Mouse (Mus musculus): ENCODE measurements around the gene Trappc2. TPM values are rescaled to one million over a fixed set of nuclear protein-coding genes. Genes with fewer than 3 reads are reported as not detected.

Trappc2 gene
- polyA plus RNA-seq (2012; rRNA removed) = 1.2 and 1.8 TPM in 2 replicates

DNA sequence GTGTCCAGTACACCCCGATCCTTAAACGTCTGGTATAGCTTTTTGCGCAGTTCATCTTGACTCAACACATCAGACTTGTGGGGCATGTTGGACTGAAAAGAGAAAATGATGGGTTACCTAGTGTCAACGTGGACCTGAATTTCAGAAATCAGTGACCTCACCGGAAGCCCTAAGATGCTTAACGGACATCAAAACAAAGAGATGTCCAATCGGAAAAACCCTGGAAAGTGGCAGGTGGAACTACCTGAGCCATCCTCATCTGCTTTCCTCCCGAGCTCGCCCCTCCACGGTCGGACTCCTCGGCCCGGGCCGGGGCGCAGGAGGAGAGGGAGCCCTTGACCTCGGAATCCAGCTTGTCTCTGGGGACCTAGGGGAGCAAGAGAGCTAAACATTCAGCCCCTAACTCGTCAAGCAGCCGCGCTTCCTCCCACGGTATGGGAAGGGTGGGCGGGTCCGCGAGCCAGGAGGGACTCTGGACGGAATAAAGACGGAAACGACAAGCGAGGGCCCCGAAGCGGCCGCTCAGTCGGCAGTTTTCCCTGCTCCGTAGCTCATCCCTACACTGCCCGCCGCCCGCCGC is at the start of gene Trappc2:
Gene Trappc2, plus strand, starts transcription at position 539 of the 580 bp plus-strand sequence.
- H3K27me3 ChIP-seq (ENCODE audit: control insufficient read depth, insufficient read depth, low read length) = no peaks in the 10 kb centered on the region
- TF ChIP-seq CTCF (IDR thresholded peaks at IDR 0.05; ENCODE audit: extremely low read depth, insufficient read depth, insufficient read length, insufficient replicate concordance) (no peak), POLR2A (IDR thresholded peaks at IDR 0.05; ENCODE audit: low read depth, low read length) (no peak)
- 22% methylated on average over 34 of the region's 36 CpGs for WGBS
- no peaks in the 10 kb centered on the region for H3K36me3 ChIP-seq (ENCODE audit: control insufficient read depth, insufficient read depth, low read length)
- H3K4me3 ChIP-seq (ENCODE audit: extremely low read depth, insufficient read depth, insufficient read length) = peak within 1 kb of the TSS; percentile 79
- H3K4me1 ChIP-seq (ENCODE audit: control insufficient read depth, insufficient read depth, insufficient read length) = no peaks in the 10 kb centered on the region; the same call in 1 of the 2 replicates
- peak within 1 kb of the TSS; percentile 87 for H3K27ac ChIP-seq (ENCODE audit: insufficient read depth, low read length)
- DNase-seq (ENCODE audit: low read depth in 1 of 2, low spot score in 2 of 2) = no peak

DNA sequence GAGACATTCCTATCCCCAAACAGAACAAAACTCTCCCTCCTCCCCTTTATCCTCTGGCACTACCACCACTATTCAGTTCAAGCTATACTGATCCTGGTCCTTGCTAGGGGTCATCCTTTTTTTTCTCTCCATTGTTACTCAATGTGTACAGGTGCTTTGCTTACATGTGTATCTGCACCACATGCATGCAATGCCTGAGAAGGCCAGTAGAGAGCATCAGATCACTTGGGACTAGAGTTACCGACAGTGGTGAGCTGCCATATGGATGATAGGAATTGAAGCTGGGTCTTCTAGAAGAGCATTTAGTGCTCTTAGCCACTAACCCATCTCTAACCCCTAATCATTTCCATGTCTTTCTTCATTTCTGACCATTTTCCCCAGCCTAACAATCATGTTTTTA is 46.6 kb upstream of the Trappc2 start:
- H3K36me3 ChIP-seq (ENCODE audit: control insufficient read depth, insufficient read depth, low read length) = no peaks in the 10 kb centered on the region; the same call in 1 of the 2 replicates
- no peak for TF ChIP-seq POLR2A (IDR thresholded peaks at IDR 0.05; ENCODE audit: low read depth, low read length)
- TF ChIP-seq CTCF (IDR thresholded peaks at IDR 0.05; ENCODE audit: extremely low read depth, insufficient read depth, insufficient read length, insufficient replicate concordance) = no peak
- DNase-seq (ENCODE audit: low read depth in 1 of 2, low spot score in 2 of 2) = no peak
- 93% methylated on average over 1 of the region's 1 CpGs for WGBS
- H3K27ac ChIP-seq (ENCODE audit: insufficient read depth, low read length) = no peak overlapping the region
- H3K27me3 ChIP-seq (ENCODE audit: control insufficient read depth, insufficient read depth, low read length) = no peaks in the 10 kb centered on the region
- no peak overlapping the region for H3K4me3 ChIP-seq (ENCODE audit: extremely low read depth, insufficient read depth, insufficient read length)
- H3K4me1 ChIP-seq (ENCODE audit: control insufficient read depth, insufficient read depth, insufficient read length) = no peaks in the 10 kb centered on the region

DNA sequence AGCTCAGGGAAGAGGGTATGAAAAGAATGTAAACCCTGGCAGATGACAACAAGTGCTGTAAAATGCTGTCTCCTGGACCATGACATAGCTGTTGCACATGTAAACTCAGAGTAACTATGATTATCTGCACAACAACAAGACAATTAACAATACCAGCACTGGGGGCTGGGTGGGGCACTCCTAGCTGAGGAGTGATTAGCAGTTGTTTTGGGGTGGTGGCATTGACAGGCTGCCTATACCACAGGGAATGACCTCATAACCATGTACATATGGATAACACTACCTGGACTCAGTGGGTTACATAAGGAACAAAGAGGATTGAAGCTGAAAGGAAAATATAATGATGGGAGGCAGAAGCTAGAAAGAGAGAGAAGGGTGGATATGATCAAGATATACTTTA is 32.5 kb upstream of the Trappc2 start:
- no peak overlapping the region for H3K4me3 ChIP-seq (ENCODE audit: extremely low read depth, insufficient read depth, insufficient read length)
- DNase-seq (ENCODE audit: low read depth in 1 of 2, low spot score in 2 of 2) = no peak
- no peak overlapping the region for H3K27ac ChIP-seq (ENCODE audit: insufficient read depth, low read length)
- TF ChIP-seq POLR2A (IDR thresholded peaks at IDR 0.05; ENCODE audit: low read depth, low read length) (no peak), CTCF (IDR thresholded peaks at IDR 0.05; ENCODE audit: extremely low read depth, insufficient read depth, insufficient read length, insufficient replicate concordance) (no peak)
- no peaks in the 10 kb centered on the region for H3K27me3 ChIP-seq (ENCODE audit: control insufficient read depth, insufficient read depth, low read length)
- H3K4me1 ChIP-seq (ENCODE audit: control insufficient read depth, insufficient read depth, insufficient read length) = no peaks in the 10 kb centered on the region
- peaks cover 5% of the 10 kb centered on the region for H3K36me3 ChIP-seq (ENCODE audit: control insufficient read depth, insufficient read depth, low read length)

DNA sequence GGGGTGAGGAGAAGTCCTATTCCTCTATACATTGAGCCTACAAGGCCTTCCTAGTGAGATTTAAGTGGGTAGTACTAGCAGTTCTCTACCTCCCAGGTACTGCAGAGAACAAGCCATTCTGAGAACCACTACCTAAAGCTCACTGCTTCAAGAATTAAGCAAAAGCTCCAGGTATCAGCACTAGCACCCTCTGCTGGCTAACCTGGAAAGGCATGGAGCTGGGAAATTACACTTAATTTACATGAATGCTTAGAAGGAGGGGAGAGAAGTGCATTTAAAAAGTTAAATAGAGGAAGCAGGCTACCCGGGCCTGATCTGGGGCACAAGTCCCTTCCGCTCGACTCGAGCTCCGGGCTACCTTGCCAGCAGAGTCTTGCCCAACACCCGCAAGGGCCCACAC is 24.2 kb upstream of the Trappc2 start:
- Histone ChIP-seq H3K4me1 (ENCODE audit: control insufficient read depth, insufficient read depth, insufficient read length) (no peaks in the 10 kb centered on the region), H3K4me3 (ENCODE audit: extremely low read depth, insufficient read depth, insufficient read length) (no peak overlapping the region), H3K36me3 (ENCODE audit: control insufficient read depth, insufficient read depth, low read length) (no peaks in the 10 kb centered on the region), H3K27me3 (ENCODE audit: control insufficient read depth, insufficient read depth, low read length) (no peaks in the 10 kb centered on the region), H3K27ac (ENCODE audit: insufficient read depth, low read length) (no peak overlapping the region)
- TF ChIP-seq CTCF (IDR thresholded peaks at IDR 0.05; ENCODE audit: extremely low read depth, insufficient read depth, insufficient read length, insufficient replicate concordance) (peak; percentile 13; the same call in 1 of the 2 replicates), POLR2A (IDR thresholded peaks at IDR 0.05; ENCODE audit: low read depth, low read length) (no peak)
- 53% methylated on average over 6 of the region's 6 CpGs for WGBS
- DNase-seq (ENCODE audit: low read depth in 1 of 2, low spot score in 2 of 2) = peak; percentile 14

DNA sequence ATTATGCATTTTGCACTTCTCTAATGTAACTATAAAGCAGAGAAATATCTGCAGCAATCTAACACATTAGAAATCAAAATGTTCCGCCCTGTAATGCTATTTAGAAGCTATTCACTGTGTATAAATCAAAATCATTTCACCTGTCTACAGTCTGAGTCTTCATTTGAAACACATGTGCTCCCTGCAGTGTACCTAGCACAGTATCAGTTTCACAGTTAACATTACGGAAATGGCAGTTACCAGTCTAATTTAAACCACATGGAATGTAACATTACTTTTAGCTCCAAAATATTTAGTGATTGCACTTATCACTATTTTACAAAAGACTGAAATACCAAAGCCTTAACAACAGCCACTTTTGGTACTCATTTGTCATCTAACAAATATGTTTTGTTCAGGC is 5.6 kb upstream of the Trappc2 start:
- DNase-seq (ENCODE audit: low read depth in 1 of 2, low spot score in 2 of 2) = no peak
- Histone ChIP-seq H3K4me1 (ENCODE audit: control insufficient read depth, insufficient read depth, insufficient read length) (no peaks in the 10 kb centered on the region; the same call in 1 of the 2 replicates), H3K36me3 (ENCODE audit: control insufficient read depth, insufficient read depth, low read length) (no peaks in the 10 kb centered on the region), H3K27ac (ENCODE audit: insufficient read depth, low read length) (no peak overlapping the region), H3K4me3 (ENCODE audit: extremely low read depth, insufficient read depth, insufficient read length) (no peak overlapping the region), H3K27me3 (ENCODE audit: control insufficient read depth, insufficient read depth, low read length) (no peaks in the 10 kb centered on the region)
- WGBS = 91% methylated on average over 2 of the region's 2 CpGs
- TF ChIP-seq POLR2A (IDR thresholded peaks at IDR 0.05; ENCODE audit: low read depth, low read length) = no peak
- no peak for TF ChIP-seq CTCF (IDR thresholded peaks at IDR 0.05; ENCODE audit: extremely low read depth, insufficient read depth, insufficient read length, insufficient replicate concordance)

DNA sequence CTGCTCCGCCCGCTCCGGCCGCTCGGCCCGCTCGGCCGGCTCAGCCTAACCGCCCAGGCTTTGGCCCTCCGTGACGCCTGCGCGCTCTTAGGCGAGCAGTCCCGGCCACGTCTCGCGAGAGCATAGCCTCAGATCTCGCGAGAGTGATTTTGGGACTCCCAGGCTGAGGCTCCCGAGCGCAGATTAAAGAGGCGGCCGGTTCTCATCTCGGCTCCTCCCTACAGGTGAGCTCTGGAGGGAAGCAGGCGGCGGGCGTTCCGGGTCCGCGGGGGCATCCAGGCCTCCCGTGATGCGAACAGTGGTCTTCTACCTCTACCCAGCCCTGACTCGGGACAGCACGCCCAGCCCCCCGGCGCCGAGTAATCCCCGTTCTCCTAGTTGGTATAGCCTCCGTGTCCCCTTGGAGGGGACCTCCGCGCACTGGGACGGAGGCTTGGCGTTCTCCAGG is 266 bp downstream of the Trappc2 start, which contains the start of gene Ofd1:
Gene Ofd1, minus strand, starts transcription at position 89 of the 448 bp plus-strand sequence.
- Histone ChIP-seq H3K36me3 (ENCODE audit: control insufficient read depth, insufficient read depth, low read length) (no peaks in the 10 kb centered on the region), H3K4me3 (ENCODE audit: extremely low read depth, insufficient read depth, insufficient read length) (peak within 1 kb of the TSS; percentile 79), H3K27ac (ENCODE audit: insufficient read depth, low read length) (peak within 1 kb of the TSS; percentile 87), H3K4me1 (ENCODE audit: control insufficient read depth, insufficient read depth, insufficient read length) (no peaks in the 10 kb centered on the region; the same call in 1 of the 2 replicates), H3K27me3 (ENCODE audit: control insufficient read depth, insufficient read depth, low read length) (no peaks in the 10 kb centered on the region)
- WGBS = 23% methylated on average over 44 of the region's 44 CpGs
- peak; percentile 82 to 85 for DNase-seq (ENCODE audit: low read depth in 1 of 2, low spot score in 2 of 2)
- TF ChIP-seq POLR2A (IDR thresholded peaks at IDR 0.05; ENCODE audit: low read depth, low read length) (peak; percentile 42), CTCF (IDR thresholded peaks at IDR 0.05; ENCODE audit: extremely low read depth, insufficient read depth, insufficient read length, insufficient replicate concordance) (no peak)

DNA sequence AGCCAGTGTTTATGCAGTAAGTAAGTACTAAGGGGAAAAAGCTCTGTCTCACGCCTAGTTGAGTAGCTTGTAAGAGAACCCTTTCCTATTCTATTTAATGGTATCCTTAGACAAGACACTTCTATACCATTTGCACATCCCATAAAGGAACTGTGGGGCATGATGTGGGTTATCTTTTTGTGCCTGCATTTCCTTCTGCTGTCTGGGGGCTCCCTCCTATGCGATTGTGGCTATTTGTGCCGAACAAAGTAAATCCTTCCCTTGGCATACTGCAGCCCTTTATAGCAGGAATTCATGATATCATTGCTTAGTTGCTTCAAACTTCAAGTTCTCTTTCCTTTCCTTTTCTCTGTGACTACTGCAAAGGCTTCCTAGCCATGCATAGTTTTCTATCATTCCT is 4.2 kb downstream of the Trappc2 start:
- no peak overlapping the region for H3K4me3 ChIP-seq (ENCODE audit: extremely low read depth, insufficient read depth, insufficient read length)
- no peak for TF ChIP-seq POLR2A (IDR thresholded peaks at IDR 0.05; ENCODE audit: low read depth, low read length)
- no peak for TF ChIP-seq CTCF (IDR thresholded peaks at IDR 0.05; ENCODE audit: extremely low read depth, insufficient read depth, insufficient read length, insufficient replicate concordance)
- H3K4me1 ChIP-seq (ENCODE audit: control insufficient read depth, insufficient read depth, insufficient read length) = no peaks in the 10 kb centered on the region; the same call in 1 of the 2 replicates
- H3K27ac ChIP-seq (ENCODE audit: insufficient read depth, low read length) = no peak overlapping the region
- WGBS = 73% methylated on average over 3 of the region's 3 CpGs
- H3K27me3 ChIP-seq (ENCODE audit: control insufficient read depth, insufficient read depth, low read length) = no peaks in the 10 kb centered on the region
- no peak for DNase-seq (ENCODE audit: low read depth in 1 of 2, low spot score in 2 of 2)
- H3K36me3 ChIP-seq (ENCODE audit: control insufficient read depth, insufficient read depth, low read length) = peaks cover 2% of the 10 kb centered on the region; the same call in 1 of the 2 replicates

Data from spleen, adult 2 months (tissue).